Mouse (Mus musculus): Measurements from ENCODE around the gene Arhgap5.

Gene Arhgap5

DNA sequence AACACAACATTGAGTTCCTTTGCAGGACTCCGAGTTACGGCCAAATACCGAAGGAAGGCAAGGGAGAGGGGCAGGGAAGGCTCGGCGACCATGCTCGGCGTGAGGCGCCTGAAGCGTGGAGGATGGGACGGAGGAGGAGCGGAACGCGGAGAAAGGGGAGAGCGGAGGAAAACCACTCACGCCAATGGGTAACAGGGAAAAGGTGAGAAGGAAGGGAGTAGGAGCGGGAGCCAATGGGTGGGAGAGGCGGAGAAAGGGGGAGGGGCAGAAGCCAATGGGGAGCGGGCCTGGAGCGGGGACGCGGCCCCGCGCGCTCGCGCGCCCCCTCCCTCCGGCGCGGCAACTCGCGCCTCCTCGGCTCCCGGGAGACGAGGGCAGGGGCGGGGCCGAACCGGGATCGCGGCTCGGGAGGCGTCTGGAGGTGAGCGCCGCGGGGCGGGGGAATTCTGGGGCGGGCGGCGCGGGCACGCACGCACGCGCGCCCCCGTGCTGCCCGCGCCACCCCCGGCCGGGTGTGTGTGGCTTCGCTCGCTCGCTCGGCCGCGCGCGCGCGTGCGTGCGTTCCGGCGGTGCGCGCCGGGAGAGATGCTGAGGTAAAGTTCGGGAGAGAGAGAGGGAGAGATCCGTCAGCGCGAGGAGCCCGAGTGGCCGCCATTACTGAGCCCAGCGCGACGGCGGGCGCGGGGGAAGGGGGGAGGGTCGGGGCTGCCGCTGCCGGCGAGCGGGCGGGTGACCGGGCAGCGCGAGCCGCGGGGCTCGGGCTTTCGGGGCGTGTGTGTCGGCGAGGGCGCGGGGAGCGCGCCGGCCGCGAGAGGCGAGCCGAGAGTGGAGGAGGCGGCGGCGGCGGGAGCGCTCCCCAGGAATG, at the start of gene Arhgap5:
Gene Arhgap5 (plus strand): TSS at position 517 of the 865 bp plus-strand sequence.
- DNase-seq, result peak; percentile 99

DNA sequence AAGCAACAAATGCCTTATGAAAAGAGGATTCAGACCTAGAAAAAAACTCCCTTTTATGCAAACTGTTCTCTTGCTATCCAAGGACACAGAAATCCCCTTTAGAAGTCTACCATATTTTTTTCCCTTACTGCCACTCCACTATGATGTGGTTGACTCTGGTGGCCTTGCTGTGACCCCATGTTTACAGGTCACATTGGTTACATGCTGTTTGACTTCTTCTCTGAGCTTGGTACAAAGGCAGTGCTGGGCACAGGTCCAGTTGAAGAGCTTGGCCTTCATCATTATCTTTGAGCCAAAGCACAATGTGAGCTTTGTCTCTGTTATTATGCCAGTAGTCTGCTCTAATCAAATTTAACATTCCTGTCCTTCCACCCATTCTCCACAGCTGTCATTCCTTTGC, 39.2 kb upstream of the Arhgap5 start:
- no peak for DNase-seq

DNA sequence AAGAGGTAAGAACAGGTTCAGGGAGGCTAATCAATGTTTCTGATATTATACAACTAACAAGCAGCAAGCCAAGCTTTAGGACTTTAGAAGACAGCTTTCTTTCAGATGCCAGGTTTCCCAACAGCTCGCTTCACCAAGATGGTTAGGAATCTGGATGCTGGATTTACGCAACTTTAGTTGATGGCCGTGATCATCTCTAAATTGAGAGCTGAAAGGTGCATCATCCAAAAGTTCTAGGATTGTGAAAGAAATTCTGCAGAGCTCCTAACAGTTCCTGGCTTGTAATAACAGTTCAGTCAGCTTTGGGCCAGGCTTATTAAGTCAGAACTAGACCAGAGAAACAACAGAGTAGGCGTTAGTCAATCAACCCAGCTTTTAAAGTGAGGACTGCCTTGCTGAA, 32.2 kb upstream of the Arhgap5 start:
- DNase-seq, result no peak

DNA sequence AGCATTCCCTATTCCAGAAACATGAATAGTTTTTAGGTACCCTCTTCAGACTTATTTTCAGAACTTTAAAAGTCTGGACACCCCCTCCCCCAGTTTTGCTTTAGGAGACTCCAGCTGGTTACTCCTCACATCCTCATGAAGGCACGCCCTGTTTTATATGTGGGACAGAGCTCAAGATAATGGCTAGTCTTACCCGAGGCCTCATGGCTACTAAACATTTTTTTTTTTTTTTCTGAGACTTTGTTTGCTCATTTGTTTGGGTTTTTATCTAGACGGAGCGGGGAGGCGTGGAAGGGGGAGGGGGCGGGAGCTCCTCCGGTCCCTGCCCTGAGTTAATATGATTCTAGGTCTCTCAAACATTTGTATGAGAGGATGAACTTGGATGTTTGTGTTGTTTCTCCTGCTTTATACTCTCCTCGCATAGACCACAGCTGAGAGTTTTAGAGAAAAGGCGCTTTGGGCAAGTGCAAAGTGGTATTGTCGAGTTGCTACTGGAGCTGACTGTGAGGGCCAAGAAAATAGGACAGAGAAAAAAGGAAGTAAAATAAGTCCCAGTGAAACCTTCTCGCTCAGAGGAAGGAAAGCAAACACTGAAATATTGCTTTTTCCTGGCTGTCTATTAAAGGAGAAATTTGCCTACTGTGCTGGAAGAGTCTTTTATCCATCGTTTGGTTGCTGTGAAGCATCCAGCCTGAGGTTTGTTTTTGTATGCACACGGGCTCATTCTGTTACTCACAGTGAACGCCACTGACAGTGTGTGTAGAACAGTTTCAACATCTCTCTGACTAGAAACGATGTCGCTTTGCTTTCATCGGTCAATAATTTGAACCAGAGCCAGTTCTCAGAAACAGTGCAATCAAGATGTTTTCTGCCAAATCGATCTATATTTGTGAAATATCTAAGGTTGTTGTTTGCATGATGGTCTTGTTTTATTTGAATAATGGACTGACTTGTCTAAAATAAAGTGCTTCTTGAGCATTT, 29.5 kb upstream of the Arhgap5 start:
- no peak for DNase-seq

DNA sequence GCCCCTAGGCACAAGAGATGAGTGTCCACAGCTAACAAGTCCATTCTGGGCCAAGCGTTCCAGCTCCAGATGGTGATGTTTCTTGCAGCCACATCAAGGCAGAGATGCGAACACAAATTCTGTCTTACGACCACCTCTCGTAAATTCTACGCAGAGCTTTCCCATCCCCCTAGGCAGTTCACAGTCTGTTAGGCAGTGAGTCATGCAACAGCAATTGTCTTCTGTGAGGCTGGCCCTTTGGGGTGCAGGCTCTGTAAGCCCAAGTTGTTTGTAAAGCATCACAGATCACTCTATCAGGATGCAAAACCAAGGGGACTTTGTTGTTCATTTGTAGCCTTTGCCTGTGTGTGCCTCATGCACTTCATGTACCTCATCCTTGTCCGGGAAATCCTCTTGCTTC, 27.7 kb upstream of the Arhgap5 start:
- no peak for DNase-seq

DNA sequence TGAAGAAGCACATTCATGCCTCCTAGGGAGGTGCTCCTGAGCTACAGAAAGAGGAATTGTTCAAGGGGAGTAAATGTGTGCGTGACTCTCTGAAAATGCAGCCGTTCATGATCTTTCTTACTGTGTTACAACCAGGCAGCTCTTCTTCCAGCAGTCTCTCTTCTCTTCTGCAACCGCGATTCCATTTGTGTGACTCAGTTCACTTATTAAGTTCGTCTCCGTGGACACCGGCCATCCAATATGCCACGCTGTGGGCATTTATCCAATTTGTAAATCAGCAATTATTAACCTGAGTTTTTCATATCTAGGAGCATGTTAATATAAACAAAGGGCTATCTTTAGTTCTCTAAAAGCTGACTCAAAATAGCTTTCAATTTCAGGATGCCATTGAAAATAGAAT, 25.2 kb upstream of the Arhgap5 start:
- no peak for DNase-seq

DNA sequence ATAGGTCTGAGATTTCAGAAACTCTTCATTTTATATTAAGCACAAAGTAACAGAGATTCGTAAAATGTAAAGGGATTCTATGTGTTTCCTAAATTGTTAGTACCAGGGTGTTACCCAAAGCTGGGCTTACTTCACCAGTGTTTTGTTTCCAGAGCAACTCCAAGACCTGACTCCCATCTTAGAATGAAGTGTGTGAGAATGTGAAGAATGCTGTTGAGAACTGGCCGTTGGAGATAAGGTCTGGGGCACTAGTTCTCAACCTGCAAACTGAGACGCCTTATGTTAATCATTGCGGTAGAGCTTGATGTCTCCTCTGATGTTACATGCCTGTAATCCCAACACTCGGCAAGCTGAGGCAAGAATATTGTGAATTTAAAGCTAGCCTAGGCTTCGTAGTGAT, 24.4 kb upstream of the Arhgap5 start:
- no peak for DNase-seq

DNA sequence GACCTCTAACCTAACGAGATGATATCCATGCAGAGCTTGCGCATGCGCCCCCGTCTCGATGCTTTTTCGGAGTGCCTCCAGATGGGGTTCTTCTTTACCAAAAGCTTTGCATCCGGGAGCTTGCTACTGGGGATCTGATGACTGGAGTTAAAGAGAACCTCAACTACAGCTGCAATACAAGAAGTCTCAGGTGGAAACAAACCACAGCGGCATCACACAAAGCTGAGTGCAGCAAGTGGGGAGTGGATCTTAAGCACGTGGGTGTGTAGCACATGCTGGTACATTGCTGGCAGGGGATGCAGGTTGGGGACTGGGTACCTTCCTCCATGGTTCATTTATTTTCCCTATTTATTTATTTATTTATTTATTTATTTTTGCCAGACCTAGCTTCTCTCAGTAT, 22.9 kb upstream of the Arhgap5 start:
- DNase-seq, result no peak

DNA sequence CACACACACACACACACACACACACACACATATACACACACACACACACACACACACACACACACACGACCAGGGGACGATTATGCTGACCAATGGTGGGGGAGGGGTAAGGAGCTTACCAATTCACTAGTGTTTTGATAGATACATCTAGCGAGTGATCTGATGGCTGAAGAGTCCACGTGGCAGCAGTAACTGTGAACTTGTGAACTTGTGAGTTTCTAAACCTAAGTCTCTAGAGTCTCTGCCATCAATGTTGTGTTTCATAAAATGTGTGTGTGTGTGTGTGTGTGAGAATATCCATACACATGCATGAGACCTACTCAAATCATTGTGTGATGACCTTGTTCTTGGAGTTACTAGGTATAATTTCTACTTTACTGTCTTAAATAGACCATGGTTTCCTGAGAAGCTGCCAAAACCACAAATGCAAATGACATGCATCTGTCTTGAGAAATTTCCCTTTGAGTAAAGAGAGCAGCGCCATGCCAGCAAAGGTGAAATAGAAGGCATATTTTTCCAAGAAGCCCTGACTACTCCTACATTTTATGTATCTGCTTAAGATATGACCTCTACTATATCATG, 21.7 kb upstream of the Arhgap5 start:
- DNase-seq, result no peak

DNA sequence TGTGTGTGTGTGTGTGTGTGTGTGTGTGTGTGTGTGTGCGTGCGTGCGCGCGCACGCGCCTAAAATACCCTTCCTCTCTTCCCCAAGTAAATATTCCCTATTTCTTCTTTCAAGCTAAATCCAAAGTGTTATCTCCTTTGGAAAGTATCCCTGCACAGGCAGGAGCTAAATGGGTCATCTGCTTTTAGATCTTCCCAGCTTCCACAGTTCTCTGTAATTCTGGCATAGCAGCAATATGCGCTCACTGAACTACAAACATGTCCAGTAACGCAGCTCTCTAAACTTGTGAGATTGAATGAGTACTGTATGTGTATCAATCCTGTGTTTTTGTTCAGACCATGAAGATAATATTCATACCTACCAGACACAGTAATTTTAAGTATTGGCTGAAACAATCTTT, 20.6 kb upstream of the Arhgap5 start:
- DNase-seq, result no peak

DNA sequence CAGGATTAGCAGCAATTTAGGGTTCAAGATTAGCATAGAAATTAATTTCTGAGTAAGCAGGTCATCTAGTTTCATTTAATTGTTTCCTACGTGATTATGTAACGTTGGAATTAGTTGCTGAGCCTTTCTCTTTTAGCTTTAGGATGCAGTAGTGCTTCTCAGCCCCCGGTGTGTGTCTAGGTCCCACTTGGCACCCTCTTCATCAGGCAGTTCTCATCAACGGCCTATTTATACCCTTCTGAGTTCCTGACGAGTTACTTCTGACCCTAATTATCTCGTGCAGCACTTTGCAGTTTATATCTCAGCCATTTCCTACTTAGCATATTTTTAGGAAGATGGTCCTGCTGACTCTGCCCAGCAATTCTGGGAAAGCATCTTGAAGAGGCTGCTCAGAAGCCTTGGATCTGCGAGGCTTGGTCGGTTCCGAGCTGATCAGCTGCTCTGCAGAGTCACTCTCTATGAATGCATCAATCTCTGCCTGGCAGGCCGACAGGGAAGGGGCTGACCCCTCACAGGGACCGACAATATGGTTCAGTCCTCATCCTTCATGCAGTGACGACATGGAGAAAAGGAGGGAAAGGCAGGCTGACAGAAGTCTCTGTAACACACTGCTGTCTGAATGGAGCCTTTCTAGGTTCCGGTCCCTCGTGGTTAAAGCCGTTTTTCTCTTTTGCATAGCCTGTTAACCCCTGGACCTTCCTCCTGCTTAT, 15.4 kb upstream of the Arhgap5 start:
- DNase-seq, result peak; percentile 47

DNA sequence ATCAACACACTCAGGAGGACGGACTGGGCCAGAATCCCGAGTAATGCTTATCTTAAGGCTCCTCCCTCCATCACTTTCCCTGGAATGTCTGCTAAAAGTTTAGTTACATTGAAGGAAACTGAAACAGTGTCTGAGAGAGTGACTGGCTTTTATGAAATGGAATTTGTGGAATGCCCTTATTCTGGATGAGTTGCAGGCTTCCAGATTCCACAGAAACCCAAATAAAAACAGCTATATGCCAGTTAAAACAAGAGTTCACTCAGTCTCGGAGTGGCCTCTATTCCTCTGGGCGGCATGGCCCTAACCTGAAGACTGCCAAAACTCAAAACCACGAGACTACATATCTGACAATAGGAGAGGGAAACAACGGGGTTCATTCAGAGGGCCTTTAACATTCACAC, 10.5 kb upstream of the Arhgap5 start:
- DNase-seq, result no peak

DNA sequence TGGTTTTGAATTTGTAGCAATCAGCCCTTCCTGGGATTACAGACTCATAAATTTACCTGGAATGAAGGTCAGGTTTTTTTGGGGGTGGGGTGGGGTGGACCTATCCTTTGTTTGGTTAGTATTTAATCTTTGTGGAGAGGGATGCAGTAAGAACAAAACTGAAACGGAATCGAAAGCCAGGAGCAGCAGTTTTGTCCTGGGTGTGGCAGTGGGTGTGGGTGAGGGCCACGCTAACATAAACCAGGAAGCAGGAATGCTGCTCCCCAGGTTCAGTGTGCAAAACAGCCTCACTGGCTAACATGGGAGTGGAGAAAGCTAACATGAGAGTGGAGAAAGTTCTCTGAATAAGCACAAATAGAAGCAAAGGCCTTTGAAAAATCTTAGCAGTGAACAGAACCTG, 6.6 kb upstream of the Arhgap5 start:
- no peak for DNase-seq

DNA sequence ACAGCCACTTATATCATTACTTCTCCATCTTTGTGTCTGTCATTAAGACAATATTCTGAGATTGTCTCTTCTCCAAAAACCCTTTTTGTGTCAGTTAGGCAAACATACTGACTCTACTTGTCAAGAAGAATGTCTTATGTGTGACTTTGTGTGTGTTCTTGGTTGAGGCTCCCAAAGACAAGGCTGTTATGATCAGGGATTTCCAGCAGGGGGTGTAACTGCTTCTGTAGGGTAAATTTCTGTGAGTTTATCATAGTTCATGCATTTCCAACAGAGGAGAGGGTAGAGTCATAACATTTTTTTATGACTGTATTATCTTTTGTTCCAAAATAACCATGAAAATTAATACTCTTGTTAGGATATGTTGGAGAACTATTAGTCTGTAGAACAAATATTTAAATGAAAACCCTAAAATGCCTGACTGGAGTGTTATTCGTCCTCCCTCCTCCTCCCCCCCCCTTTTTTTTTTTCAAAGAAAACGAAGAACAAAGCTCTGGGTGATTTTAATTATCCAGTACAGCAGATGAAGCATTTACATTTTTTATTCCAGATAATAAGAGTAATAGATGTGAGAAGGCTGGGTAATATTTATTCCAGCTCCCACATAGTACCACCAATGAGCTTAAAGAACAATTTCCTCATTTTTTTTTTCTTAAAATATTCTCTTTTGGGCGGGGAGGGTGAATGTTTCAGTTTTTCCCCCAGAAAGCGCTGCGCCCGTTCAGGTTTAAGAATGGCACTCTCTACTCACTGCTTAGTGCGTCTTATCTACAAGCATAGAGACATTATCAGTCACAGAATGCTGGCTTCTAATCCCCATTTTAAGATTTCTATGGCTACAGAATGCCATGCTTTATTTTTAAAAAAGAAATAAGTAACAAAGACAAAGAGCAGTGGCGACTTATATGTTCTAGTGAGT, 2.6 kb upstream of the Arhgap5 start:
- peak; percentile 24 for DNase-seq

DNA sequence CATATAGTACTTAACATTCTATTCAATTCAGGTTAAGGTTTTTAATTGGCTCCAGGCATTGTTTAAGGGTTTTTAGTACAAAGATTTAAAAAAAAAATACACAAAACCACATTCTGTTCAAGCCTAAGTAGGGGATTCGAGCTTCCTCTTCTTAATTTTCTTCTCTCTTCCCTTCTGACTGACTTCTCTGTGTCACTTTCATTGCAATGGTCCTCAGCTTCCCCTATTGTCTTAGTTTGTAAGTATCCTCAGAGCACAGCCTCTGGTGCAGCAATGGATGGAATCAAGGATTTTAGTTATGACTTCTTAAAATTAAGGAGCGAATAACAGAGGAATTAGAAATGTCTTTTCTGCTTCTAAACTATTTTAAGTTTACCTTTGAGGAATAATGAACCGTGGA, 1.6 kb upstream of the Arhgap5 start:
- DNase-seq, result no peak

DNA sequence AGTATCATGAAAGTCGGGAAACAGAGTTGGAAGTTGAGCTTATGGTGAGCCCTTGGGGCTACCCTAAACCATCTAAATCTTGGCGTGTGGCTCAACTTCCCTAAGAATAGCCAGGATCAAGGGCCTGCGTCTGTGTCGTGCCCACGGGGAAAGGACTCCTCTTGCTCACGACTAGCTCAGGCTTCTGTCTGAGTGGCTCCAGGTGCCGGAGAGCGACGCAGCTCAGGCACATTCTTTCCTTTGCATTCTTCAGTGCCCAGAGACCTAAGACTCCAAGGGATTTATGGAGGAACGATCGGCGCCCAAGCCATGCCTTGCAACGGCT, 679 bp upstream of the Arhgap5 start:
- DNase-seq, result no peak

DNA sequence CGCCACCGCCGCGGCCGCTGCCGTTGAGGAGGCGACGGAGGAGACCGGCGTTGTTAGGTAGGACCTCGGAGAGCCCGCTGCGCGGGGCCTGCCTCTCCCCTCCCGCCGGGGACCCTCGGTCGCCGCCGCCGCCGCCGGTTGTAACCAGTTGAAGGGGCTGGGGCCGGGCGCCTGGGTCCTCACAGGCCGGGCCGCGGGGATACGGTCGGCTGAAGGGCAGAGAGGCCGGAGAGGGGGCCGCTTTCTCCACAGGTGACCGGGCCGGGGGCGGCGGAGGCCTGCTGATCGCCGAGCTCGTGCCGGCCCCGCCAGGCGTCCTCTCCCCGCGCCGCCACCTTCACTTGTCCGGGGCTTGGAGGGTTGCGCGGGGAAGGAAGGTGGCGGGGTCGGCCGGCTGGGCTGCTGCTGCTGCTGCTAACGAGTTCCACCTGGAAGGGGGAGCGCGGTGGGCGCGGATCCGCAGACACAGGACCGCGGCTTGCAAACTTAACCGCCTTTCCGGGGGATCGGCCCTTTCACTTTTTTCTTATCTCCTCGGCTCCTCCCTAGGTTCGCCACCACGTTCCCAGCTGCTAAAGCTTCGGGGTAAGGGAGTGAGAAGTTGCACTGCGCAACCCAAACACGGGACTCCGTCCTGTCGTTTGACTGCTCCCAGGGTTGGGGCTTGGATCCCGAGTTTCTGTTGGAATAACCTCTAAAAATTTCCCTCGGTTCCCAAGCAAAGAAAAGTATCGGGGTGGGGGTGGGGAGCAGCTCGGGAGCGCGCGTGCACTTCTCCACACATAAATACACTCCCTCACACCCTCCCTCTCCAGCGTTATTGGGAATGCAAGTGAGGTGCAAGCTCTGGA, 784 bp downstream of the Arhgap5 start:
- DNase-seq, result peak; percentile 69

DNA sequence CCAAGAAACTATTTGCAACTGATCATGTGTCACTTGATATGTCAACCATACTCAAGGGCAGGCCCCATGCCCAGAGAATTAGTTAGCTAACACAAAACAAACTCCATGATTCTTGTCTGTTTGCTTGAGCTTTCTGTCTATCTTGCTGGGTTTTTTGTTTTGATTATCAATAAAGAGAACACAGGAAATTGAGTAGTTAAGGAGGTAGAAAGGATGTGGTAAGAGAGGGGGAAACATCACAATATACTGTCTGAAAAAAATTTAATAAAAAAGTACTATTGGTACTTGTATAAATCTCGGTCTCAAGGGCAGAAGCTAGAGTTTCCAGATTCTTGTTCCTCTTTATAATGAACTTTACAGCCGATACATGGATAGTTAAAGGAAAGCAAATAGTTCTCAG, 20.9 kb downstream of the Arhgap5 start:
- no peak for DNase-seq

DNA sequence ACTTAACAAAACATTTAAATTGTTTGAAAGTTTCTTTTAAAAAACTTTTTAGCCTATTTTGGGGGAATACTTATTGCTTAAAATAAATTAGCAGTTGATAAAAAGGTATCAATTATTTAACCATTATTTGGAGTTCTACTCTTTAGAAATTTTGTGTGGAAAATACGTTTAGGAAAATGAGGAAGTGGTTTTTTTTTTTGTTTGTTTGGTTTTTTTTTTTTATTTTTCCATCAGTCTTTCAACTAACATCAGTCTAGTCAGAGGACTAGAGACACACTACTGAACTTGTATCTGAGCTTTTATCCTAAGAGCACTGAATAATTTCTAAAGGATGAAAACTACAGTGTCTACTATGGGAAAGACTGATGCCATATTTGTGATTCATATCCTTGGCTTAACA, 21.7 kb downstream of the Arhgap5 start:
- no peak for DNase-seq

DNA sequence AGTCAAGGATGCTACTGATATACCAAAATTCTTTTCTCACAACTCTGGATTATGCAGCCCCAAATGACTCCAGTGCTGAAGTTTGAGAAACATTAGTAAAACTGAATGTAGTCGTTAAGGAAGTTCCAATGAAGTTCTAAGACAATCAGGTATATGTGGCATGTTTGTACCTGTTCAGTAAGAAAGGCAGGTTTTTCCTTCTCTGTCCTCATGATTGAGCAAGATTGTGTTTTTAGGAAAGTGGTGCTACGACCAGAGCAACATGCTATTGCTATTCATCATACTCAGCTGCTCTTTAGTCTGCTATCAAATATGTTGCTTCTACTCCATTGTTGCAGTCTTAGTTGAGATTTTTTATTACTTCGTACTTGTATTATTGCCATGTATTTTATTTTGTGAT, 26.0 kb downstream of the Arhgap5 start:
- DNase-seq, result no peak

DNA sequence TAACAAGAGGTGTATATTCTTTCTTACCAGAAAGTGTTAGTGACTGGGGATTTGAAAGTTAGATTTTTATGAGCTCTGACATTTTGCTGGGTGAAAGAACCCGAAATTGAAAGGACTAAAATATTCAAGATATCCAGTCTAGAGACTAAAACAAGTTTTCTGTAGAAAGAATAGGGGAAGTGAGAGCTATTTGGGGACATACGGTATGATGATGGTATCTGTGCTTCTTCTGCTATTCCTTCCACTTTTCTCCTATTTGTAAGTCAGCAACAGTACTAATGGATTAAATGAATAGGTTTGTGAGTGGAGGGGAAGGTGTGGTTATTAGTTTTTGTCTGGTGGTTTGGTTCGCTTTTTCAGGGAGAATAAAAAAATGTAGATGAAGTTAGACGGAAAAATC, 37.5 kb downstream of the Arhgap5 start:
- no peak for DNase-seq

Data from embryo, embryonic 11 days (tissue).